Mouse (Mus musculus): Measurements from ENCODE around the gene Frmpd4.

- TF ChIP-seq CTCF (IDR thresholded peaks at IDR 0.05; ENCODE audit: low read depth) (no peak), EP300 (IDR thresholded peaks at IDR 0.05; ENCODE audit: low read depth) (no peak)
Measured at GRCm38 (mm10) chrX:167783526-167783925, 793.5 kb downstream of the Frmpd4 start.
